Mouse (Mus musculus): ENCODE measurements around the gene Pip4k2b. TPM values are rescaled to one million over a fixed set of nuclear protein-coding genes. Genes with fewer than 3 reads are reported as not detected.
"Not testable (repeated sequence)": the region's sequence is repeated elsewhere in the genome, so short reads cannot be mapped to it uniquely, and the experiment has no call there.

The Pip4k2b gene
- total RNA-seq, 2 experiments from 2014 or later: 26.6 to 28.6 TPM

DNA sequence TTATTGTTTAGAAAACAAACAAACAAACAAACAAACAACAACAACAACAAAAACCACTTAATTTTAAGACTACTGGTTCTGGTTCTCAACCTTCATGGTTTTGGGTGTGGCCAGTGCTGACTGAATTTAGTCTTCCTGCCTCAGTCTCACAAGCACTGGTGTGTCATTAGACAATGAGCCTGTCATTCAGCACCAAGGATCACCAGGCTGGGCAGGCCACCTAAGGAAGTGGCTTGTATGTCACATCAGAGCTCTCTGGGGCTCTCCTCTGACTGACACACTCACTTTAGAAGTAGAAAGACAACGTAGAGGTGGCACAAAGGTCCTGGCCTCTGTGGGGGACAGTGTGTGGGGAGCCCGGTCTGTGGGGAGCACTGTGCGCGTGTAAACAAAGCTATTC is 25.5 kb downstream of the Pip4k2b start:
- no peak for ATAC-seq (replicated peaks; ENCODE audit: low FRiP score, low TSS enrichment, poor library complexity, severe bottlenecking)

GRCm38 (mm10) chr11:97718281-97718860 is 26.1 kb downstream of the Pip4k2b start:
- no peak for ATAC-seq (replicated peaks; ENCODE audit: low FRiP score, low TSS enrichment, poor library complexity, severe bottlenecking)

DNA sequence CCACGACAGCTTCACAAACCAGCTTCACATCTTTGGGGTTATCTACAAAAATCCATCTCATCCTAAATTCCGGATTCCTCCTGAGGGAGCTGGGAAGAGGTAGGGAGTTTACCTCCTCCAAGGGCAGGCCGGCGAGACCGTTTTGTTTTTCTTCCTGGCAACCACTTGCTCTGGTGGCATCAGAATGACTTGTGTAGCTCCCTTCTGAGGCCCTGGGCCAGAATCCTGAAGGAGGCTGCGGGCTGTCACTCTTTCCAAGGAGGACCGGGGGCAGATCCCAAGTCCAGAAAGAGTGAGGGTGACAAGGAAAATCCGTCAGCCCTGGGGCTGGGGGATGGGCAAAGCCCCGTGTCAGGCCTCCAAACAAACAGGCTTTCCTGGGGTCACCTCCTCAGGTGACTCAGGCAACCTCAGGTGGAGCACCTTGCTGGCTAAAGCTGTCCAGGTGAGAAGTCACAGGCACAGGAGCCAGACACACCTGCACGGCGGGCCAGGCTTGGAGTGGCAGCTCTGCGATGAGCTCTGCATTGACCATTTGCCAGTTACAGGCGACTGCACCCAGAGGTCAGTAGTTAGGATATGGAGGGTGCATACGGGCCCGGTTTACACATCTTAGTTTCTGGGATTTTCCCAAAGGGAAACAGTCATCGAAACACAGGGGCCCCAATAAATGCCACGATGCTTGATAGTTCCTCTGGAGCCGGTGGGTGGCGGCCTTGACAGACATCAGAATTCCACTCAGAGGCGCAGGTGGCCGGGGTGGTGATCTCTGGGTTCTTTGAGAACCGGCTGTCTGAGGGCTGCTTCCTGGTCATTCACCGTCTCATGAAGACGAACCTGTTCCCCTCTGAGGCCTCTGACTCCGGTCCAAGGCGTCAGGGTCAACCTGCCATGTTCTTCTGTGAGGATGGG is 26.9 kb downstream of the Pip4k2b start:
- no peak for ATAC-seq (replicated peaks; ENCODE audit: low FRiP score, low TSS enrichment, poor library complexity, severe bottlenecking)

DNA sequence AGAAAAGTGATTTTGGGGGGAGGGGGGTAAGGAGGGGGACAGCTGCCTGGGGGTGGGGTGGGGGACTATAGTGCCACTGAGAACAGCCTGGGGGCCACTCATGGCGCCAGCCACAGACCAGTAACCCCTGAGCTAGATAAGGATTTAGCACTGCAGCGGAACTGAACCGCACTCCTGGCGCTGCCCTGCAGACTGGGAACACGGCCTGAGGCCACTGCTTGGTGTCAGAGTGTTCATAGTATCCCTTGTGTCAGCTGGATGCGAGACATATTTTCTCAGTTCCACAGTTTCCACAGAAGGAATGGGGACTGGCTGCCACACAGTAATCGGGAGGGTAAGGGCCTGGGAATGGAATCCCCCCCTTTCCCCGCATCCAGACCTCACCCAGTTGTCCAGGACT is 28.5 kb downstream of the Pip4k2b start:
- ATAC-seq (replicated peaks; ENCODE audit: low FRiP score, low TSS enrichment, poor library complexity, severe bottlenecking): no peak

DNA sequence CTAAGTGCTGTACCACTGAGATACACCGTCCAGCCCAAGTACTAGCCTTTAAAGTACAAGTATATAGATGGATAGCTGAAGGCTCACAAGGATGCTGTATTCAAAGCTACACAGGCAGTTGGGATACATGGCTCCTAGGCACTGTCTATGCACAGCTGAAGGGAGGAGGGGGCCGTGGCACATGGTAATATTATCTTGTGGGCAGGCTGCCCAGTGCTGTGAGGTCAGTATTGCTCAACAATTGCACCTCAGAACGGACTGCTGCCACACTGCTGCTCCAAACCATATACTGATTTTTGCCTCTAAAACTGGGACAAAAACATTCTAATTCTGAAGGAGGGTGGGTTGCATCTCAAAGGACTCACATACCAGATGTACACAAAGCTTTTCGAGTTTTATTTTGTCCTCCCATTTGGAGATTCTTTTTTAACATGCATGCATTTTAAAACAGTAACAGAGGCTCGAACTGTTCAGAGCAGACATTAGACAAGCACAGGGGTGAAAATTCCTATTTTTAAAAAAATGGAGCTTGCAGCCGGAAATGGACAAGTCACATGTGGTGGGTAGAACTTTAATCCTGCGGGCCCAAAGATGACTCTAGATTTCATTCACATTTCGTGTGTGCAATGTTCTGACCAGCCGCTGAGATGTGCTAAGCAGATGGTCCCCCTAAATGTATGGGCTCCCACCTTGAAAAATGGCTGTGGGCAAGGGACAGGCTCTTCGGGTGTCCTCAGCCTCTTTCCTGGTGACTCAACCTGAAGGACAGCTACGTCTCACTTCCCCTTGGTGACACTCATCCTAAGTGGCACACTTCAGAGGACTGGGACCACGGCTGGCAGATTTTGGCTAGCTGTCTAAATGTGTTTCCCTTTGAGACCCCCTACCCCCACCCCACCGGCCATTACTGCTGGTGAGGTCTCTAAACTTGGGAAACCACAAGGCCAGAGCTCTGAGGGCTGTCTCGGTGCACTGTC is 29.4 kb downstream of the Pip4k2b start:
- ATAC-seq (replicated peaks; ENCODE audit: low FRiP score, low TSS enrichment, poor library complexity, severe bottlenecking): no peak

GRCm38 (mm10) chr11:97714356-97714755 is 30.1 kb downstream of the Pip4k2b start:
- no peak for ATAC-seq (replicated peaks; ENCODE audit: low FRiP score, low TSS enrichment, poor library complexity, severe bottlenecking)

GRCm38 (mm10) chr11:97713896-97714295 is 30.6 kb downstream of the Pip4k2b start:
- ATAC-seq (replicated peaks; ENCODE audit: low FRiP score, low TSS enrichment, poor library complexity, severe bottlenecking): no peak

- no peak for ATAC-seq (replicated peaks; ENCODE audit: low FRiP score, low TSS enrichment, poor library complexity, severe bottlenecking)
Measured at GRCm38 (mm10) chr11:97712286-97712685, 32.2 kb downstream of the Pip4k2b start.

- no peak for ATAC-seq (replicated peaks; ENCODE audit: low FRiP score, low TSS enrichment, poor library complexity, severe bottlenecking)
Measured at GRCm38 (mm10) chr11:97711200-97711900, 33.2 kb downstream of the Pip4k2b start.

DNA sequence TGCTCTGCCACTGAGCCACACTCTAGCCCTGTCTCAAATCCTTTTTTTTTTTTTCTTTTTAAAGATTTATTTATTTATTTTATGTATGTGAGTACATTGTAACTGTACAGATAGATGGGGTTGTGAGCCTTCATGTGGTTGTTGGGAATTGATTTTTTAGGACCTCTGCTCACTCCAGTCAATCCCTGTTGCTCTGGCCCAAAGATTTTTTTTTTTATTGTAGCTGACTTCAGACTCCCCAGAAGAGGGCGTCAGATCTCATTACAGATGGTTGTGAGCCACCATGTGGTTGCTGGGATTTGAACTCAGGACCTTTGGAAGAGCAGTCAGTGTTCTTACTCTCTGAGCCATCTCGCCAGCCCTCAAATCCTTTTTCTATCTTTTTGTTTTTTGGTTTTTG is 34.4 kb downstream of the Pip4k2b start:
- ATAC-seq (replicated peaks; ENCODE audit: low FRiP score, low TSS enrichment, poor library complexity, severe bottlenecking): not testable (repeated sequence)

DNA sequence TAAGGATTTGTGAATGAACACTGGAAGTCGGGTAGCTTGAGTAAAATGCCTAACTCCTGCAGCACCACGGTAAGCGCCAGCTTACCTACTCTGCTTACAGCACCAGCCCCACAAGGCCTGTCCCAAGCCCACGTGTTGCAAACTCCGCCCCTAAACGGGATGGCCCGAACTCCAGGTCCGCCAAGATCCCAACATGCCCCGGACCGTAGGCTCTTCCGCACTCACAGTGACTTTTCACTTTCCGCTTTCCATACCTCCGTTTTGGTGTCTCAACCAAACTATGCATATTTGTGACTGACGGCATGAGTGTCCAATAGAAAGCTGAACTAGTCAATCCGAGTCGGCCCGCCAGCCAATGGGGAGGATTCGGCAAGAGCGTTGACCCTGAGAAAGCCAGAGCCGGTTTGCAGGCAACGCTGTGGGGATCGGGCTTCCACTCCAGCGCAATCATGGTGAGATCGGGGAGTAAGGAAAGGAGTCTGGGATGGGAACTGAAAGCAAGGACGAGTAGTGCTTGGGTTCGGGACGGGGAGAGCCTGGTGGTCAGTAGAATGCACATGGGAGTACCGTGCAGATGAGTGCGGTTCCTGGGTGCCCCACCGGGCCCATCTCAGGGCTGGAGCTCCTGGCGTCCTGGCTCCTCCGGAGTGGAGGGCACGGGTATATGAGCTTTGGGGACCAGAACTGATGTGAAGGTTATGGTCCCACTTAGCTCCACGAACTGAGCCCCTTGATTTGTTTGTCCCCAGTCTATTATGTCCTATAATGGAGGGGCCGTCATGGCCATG is 41.3 kb downstream of the Pip4k2b start, which contains the start of gene Psmb3:
Gene Psmb3, plus strand, starts transcription at position 361 of the 788 bp plus-strand sequence.
- ATAC-seq (replicated peaks; ENCODE audit: low FRiP score, low TSS enrichment, poor library complexity, severe bottlenecking): peak; percentile 87

- peak; percentile 22 for ATAC-seq (replicated peaks; ENCODE audit: low FRiP score, low TSS enrichment, poor library complexity, severe bottlenecking)
Measured at GRCm38 (mm10) chr11:97702393-97702745, 42.1 kb downstream of the Pip4k2b start.

DNA sequence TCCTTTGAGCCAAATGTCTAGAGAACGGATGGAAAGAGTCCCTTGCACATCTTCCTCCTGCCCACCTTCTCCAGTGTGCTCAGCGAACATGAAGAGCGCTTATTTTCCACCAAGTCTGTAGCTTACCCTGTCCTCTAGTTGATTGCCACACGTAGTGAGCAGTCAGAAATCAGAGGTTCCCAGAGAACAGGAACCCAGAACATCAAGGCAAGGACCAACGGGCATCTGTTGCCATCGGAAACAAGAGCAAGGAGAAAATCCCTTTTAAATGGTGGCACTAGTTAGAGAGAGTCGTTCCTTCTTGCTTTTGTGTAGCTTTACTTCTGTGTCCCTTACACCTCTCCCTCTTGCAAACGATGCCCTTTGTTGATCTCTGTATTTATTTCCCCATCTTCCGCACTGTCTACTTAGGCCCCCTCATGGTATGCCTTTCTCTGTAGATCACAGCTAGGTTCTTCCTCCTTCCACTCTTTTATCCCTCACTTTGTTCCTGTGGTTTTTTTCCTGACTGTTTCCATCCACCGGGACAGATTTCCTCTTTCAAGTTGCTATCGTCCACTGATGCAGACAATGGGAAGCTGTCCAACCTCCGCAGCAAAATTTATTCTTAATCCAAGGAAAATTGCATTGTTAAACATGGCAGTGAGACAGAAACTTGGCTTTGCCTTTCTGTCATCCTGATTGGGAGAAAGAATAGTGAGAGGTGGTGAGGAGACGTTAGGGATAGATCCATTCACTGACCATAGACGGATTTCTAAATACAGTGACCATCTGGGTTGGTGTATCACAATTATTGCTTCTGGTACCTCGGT is 42.7 kb downstream of the Pip4k2b start:
- no peak for ATAC-seq (replicated peaks; ENCODE audit: low FRiP score, low TSS enrichment, poor library complexity, severe bottlenecking)

GRCm38 (mm10) chr11:97700746-97701580 is 43.5 kb downstream of the Pip4k2b start:
- ATAC-seq (replicated peaks; ENCODE audit: low FRiP score, low TSS enrichment, poor library complexity, severe bottlenecking): no peak

GRCm38 (mm10) chr11:97700003-97700745 is 44.3 kb downstream of the Pip4k2b start, which contains the start of gene Pcgf2:
Pcgf2 (minus strand) TSS chr11:97700497.
- ATAC-seq (replicated peaks; ENCODE audit: low FRiP score, low TSS enrichment, poor library complexity, severe bottlenecking): no peak

DNA sequence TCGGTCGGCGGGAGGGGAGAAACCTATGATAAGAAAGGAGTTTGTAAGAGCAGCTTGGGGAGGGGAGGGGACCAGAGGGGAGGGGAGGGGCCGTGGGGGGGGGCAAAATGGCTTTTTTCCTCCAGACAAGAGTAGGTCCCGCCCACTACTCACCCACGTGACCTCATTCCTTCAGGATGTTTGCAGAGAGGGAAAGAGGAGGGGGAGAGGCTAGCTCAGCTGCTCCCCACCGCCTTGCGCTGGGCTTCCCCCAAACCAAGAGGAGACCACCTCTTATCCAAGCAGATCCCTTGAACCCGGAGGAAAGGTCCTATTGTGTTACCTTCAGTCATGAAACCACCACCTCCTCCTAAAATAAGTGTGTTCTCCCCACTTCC is 44.9 kb downstream of the Pip4k2b start:
- no peak for ATAC-seq (replicated peaks; ENCODE audit: low FRiP score, low TSS enrichment, poor library complexity, severe bottlenecking)
